Mouse (Mus musculus): ENCODE measurements at regions not wholly inside any gene's neighbourhood (a gene's known extent, or its start where the extent isn't known, plus 50 kb on each side); places are given as distances from the start of the nearest gene placed in this dataset.
A peak's percentile ranks its signal among the peaks of the same experiment; 100 is the strongest.

DNA sequence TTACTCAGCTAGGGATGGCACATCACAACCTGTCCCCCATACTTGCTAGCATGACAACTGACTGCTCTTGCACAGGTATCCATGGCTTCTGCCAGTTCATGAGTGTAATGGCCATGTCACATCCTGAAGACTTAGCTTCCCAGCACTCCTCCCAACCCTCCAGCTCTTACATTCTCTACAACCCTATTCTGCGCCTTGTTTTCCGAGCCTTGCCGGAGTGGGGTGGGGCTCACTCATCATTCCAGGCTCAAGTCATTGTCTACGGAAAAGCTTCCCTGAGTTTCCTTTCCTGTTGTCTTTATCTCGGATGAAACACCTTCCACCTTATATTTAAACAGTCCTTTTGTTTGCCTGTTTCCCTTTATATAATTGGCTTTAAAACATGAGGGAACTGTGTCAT is 69.6 kb downstream of the Prdm13 start:
- DNase-seq, result no peak

GRCm38 (mm10) chr4:21614429-21614828 is 71.3 kb downstream of the Prdm13 start:
- no peak for DNase-seq

DNA sequence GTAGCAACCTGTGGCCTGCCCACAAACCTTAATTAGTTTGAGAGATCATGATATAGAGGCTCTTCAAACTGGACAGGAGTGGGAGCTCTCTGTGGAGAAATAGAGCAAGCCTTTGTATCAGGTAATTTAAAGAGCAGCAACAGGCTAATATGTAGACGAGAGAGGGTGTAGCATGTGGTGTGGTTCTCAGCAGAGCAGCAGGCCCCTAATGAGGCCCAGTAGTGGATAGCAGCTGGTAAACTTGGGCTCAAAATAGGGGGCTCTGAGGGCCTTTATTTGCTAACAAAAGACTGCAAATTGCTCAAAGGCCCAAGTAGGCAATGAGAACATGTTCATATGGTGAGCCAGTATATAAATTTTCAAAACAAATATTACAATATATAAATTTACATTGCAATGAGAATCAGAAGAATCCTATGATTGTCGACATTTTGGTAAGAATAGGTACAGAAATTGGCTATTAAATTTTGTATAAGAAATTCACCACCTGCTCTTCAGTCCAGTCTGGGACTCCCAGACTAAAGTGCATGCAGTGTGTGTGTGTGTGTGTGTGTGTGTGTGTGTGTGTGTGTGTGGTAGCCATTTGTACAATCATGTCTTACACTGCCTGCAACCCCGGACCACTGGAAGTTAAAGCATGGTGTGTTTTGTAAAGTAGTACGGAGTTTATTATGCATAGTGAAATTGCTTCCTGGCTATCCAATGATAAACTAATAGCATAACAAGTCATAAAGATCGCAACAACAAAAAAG is 74.1 kb downstream of the Prdm13 start:
- DNase-seq, result no peak

GRCm38 (mm10) chr4:21598024-21598423 is 87.7 kb downstream of the Prdm13 start:
- no peak for DNase-seq

- DNase-seq, result peak; percentile 57 to 61
Observed at GRCm38 (mm10) chr4:21547771-21548170, 138.0 kb downstream of the Prdm13 start.

GRCm38 (mm10) chr4:21539583-21539982 is 146.2 kb downstream of the Prdm13 start:
- no peak for DNase-seq

DNA sequence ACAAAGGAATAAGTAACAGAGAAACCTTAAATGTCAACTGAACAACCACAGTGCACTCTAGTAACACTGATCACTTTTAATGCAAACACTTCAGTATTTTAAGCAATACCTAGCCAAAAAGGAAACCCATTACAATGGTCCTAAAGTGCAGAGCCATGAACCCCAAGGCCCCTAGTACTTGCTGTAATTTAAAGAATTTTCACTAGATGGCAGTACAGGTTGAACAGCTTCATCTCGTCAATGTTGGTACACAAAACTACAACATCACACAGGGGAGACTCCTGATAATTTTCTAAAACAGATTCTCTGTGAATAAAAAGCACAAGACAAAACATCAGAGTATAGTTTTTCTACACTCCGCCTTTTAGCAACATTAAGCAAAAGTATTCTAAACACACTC is 149.8 kb downstream of the Prdm13 start:
- DNase-seq, result no peak

DNA sequence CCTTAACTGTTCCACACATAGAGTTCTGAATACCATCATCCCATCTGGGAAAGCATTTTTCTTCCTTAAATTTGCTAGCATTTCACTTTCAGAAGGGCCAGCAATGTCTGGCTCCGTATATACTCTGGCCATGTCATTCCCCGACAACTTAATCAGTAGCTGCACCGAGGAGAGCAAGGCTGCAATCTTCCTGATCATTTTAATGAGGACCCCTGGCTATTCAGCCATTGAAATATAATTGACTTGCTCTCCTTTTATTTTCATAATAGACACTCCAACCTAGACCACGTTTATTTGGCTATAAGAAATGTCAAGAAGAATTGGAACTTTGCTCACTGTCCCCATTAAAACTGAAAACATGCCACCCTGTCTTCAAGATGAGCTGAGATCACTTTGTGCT is 153.6 kb downstream of the Prdm13 start:
- no peak for DNase-seq
